Mouse (Mus musculus): ENCODE measurements around the gene Luc7l2. TPM values are rescaled to one million over a fixed set of nuclear protein-coding genes. Genes with fewer than 3 reads are reported as not detected.
"Not testable (repeated sequence)": the region's sequence is repeated elsewhere in the genome, so short reads cannot be mapped to it uniquely, and the experiment has no call there.

Gene Luc7l2
- 100 to 1,000 TPM; 164 to 172 TPM for total RNA-seq (2021)

- DNase-seq (ENCODE audit: extremely low spot score in 1 of 2, low spot score in 2 of 2) = peak; percentile 96 to 99
- intact Hi-C loops (cut with DNase I) = no loop called here
Measured at GRCm38 (mm10) chr6:38551062-38551988, at the start of gene Luc7l2. Luc7l2 (plus strand) TSS chr6:38551334.

- intact Hi-C loops (cut with DNase I) = no loop called here
Measured at GRCm38 (mm10) chr6:38512096-38512495, 39.0 kb upstream of the Luc7l2 start.

GRCm38 (mm10) chr6:38512830-38513229 lies 38.3 kb upstream of the Luc7l2 start:
- intact Hi-C loops (cut with DNase I) = no loop called here
- no peak for DNase-seq (ENCODE audit: extremely low spot score in 1 of 2, low spot score in 2 of 2)

More at GRCm38 (mm10) chr6:38512096-38512495, 39.0 kb upstream of the Luc7l2 start:
- no peak for DNase-seq (ENCODE audit: extremely low spot score in 1 of 2, low spot score in 2 of 2)

- intact Hi-C loops (cut with DNase I) = no loop called here
- no peak for DNase-seq (ENCODE audit: extremely low spot score in 1 of 2, low spot score in 2 of 2)
Measured at GRCm38 (mm10) chr6:38515201-38515600, 35.9 kb upstream of the Luc7l2 start.

GRCm38 (mm10) chr6:38523851-38524250 lies 27.3 kb upstream of the Luc7l2 start:
- peak in 1 of 2 experiments; percentile 32 for DNase-seq (ENCODE audit: extremely low spot score in 1 of 2, low spot score in 2 of 2)
- intact Hi-C loops (cut with DNase I) = no loop called here

GRCm38 (mm10) chr6:38531211-38531820 lies 19.8 kb upstream of the Luc7l2 start:
- peak in 1 of 2 experiments; percentile 12 for DNase-seq (ENCODE audit: extremely low spot score in 1 of 2, low spot score in 2 of 2)
- intact Hi-C loops (cut with DNase I) = loop anchor here (5.0 kb wide), 1 partner anchor 166 kb away; no protein-coding TSS in a partner anchor

- intact Hi-C loops (cut with DNase I) = loop anchor here (5.0 kb wide), 1 partner anchor 165 kb away; no protein-coding TSS in a partner anchor
- peak; percentile 9 to 51 for DNase-seq (ENCODE audit: extremely low spot score in 1 of 2, low spot score in 2 of 2)
Measured at GRCm38 (mm10) chr6:38532500-38533420, 18.4 kb upstream of the Luc7l2 start.

- intact Hi-C loops (cut with DNase I) = loop anchor here (5.0 kb wide), 1 partner anchor 164 kb away; no protein-coding TSS in a partner anchor
- DNase-seq (ENCODE audit: extremely low spot score in 1 of 2, low spot score in 2 of 2) = peak; percentile 98 to 99
Measured at GRCm38 (mm10) chr6:38533428-38534405, 17.4 kb upstream of the Luc7l2 start, which contains the start of gene Fmc1. Fmc1 (plus strand) TSS chr6:38533502.

- intact Hi-C loops (cut with DNase I) = loop anchor here (5.0 kb wide), 1 partner anchor 162 kb away; no protein-coding TSS in a partner anchor
Measured at GRCm38 (mm10) chr6:38534640-38535365, 16.3 kb upstream of the Luc7l2 start.

GRCm38 (mm10) chr6:38535366-38535690 lies 15.8 kb upstream of the Luc7l2 start:
- DNase-seq (ENCODE audit: extremely low spot score in 1 of 2, low spot score in 2 of 2) = no peak
- intact Hi-C loops (cut with DNase I) = no loop called here

More at GRCm38 (mm10) chr6:38534640-38535365, 16.3 kb upstream of the Luc7l2 start:
- peak; percentile 91 to 97 for DNase-seq (ENCODE audit: extremely low spot score in 1 of 2, low spot score in 2 of 2)

- intact Hi-C loops (cut with DNase I) = no loop called here
- DNase-seq (ENCODE audit: extremely low spot score in 1 of 2, low spot score in 2 of 2) = no peak
Measured at GRCm38 (mm10) chr6:38535788-38536187, 15.3 kb upstream of the Luc7l2 start.

- intact Hi-C loops (cut with DNase I); DNase-seq (ENCODE audit: extremely low spot score in 1 of 2, low spot score in 2 of 2): not testable (repeated sequence)
Measured at GRCm38 (mm10) chr6:38544141-38544540, 7.0 kb upstream of the Luc7l2 start.

GRCm38 (mm10) chr6:38547005-38547404 lies 4.1 kb upstream of the Luc7l2 start:
- intact Hi-C loops (cut with DNase I); DNase-seq (ENCODE audit: extremely low spot score in 1 of 2, low spot score in 2 of 2): not testable (repeated sequence)

- DNase-seq (ENCODE audit: extremely low spot score in 1 of 2, low spot score in 2 of 2) = no peak
- intact Hi-C loops (cut with DNase I) = no loop called here
Measured at GRCm38 (mm10) chr6:38547707-38548106, 3.4 kb upstream of the Luc7l2 start.

GRCm38 (mm10) chr6:38548595-38548994 lies 2.5 kb upstream of the Luc7l2 start:
- intact Hi-C loops (cut with DNase I); DNase-seq (ENCODE audit: extremely low spot score in 1 of 2, low spot score in 2 of 2): not testable (repeated sequence)

GRCm38 (mm10) chr6:38549840-38550239 lies 1.3 kb upstream of the Luc7l2 start:
- DNase-seq (ENCODE audit: extremely low spot score in 1 of 2, low spot score in 2 of 2); intact Hi-C loops (cut with DNase I): not testable (repeated sequence)

Measured in left cerebral cortex, postnatal 10 days (tissue).